Mouse (Mus musculus): ENCODE results near the gene Lrrc3b. TPM values are rescaled to one million over a fixed set of nuclear protein-coding genes. Genes with fewer than 3 reads are reported as not detected.

The Lrrc3b gene
- polyA plus RNA-seq, 1 experiment from 2014 or later = 3.7 TPM

GRCm38 (mm10) chr14:15385536-15385935 is 53.3 kb downstream of the Lrrc3b start:
- Histone ChIP-seq H3K4me2 (ENCODE audit: low read depth, low read length) (no peak overlapping the region), H3K4me1 (ENCODE audit: control insufficient read depth, insufficient read depth, low read length) (no peaks in the 10 kb centered on the region), H3K27me3 (ENCODE audit: control insufficient read depth, insufficient read depth, low read length) (no peaks in the 10 kb centered on the region), H3K36me3 (ENCODE audit: control insufficient read depth, insufficient read depth, low read length) (no peaks in the 10 kb centered on the region), H3K27ac (ENCODE audit: low read length) (no peak overlapping the region), H3K4me3 (replicated peaks; ENCODE audit: low read length) (no peak overlapping the region), H3K9ac (ENCODE audit: low read length) (no peak overlapping the region), H3K9me3 (replicated peaks; ENCODE audit: control insufficient read depth, low read length) (no peaks in the 10 kb centered on the region)
- no peak for ATAC-seq (ENCODE audit: insufficient read depth, low FRiP score)
- WGBS = 80% methylated on average over 2 of the region's 2 CpGs

GRCm38 (mm10) chr14:15384972-15385371 is 53.8 kb downstream of the Lrrc3b start:
- ATAC-seq (ENCODE audit: insufficient read depth, low FRiP score) = no peak
- H3K4me3 ChIP-seq (replicated peaks; ENCODE audit: low read length) = no peak overlapping the region
- no peaks in the 10 kb centered on the region for H3K4me1 ChIP-seq (ENCODE audit: control insufficient read depth, insufficient read depth, low read length)
- no peaks in the 10 kb centered on the region for H3K36me3 ChIP-seq (ENCODE audit: control insufficient read depth, insufficient read depth, low read length)
- H3K9ac ChIP-seq (ENCODE audit: low read length) = no peak overlapping the region
- H3K27ac ChIP-seq (ENCODE audit: low read length) = no peak overlapping the region
- 77% methylated on average over 2 of the region's 2 CpGs for WGBS
- no peak overlapping the region for H3K4me2 ChIP-seq (ENCODE audit: low read depth, low read length)
- H3K9me3 ChIP-seq (replicated peaks; ENCODE audit: control insufficient read depth, low read length) = no peaks in the 10 kb centered on the region
- no peaks in the 10 kb centered on the region for H3K27me3 ChIP-seq (ENCODE audit: control insufficient read depth, insufficient read depth, low read length)

- WGBS = 49% methylated on average over 5 of the region's 5 CpGs
- no peaks in the 10 kb centered on the region for H3K4me1 ChIP-seq (ENCODE audit: control insufficient read depth, insufficient read depth, low read length)
- H3K27ac ChIP-seq (ENCODE audit: low read length) = no peak overlapping the region
- H3K4me3 ChIP-seq (replicated peaks; ENCODE audit: low read length) = no peak overlapping the region
- no peaks in the 10 kb centered on the region for H3K27me3 ChIP-seq (ENCODE audit: control insufficient read depth, insufficient read depth, low read length)
- no peak overlapping the region for H3K9ac ChIP-seq (ENCODE audit: low read length)
- no peak overlapping the region for H3K4me2 ChIP-seq (ENCODE audit: low read depth, low read length)
- no peaks in the 10 kb centered on the region for H3K36me3 ChIP-seq (ENCODE audit: control insufficient read depth, insufficient read depth, low read length)
- no peaks in the 10 kb centered on the region for H3K9me3 ChIP-seq (replicated peaks; ENCODE audit: control insufficient read depth, low read length)
- ATAC-seq (ENCODE audit: insufficient read depth, low FRiP score) = no peak
These were observed 54.3 kb downstream of the Lrrc3b start for GRCm38 (mm10) chr14:15384532-15384931.

GRCm38 (mm10) chr14:15383133-15383532 is 55.7 kb downstream of the Lrrc3b start:
- H3K36me3 ChIP-seq (ENCODE audit: control insufficient read depth, insufficient read depth, low read length) = no peaks in the 10 kb centered on the region

GRCm38 (mm10) chr14:15377368-15377767 is 61.4 kb downstream of the Lrrc3b start:
- Histone ChIP-seq H3K27ac (ENCODE audit: low read length) (no peak overlapping the region), H3K4me1 (ENCODE audit: control insufficient read depth, insufficient read depth, low read length) (no peaks in the 10 kb centered on the region), H3K4me3 (replicated peaks; ENCODE audit: low read length) (no peak overlapping the region), H3K9ac (ENCODE audit: low read length) (no peak overlapping the region), H3K36me3 (ENCODE audit: control insufficient read depth, insufficient read depth, low read length) (no peaks in the 10 kb centered on the region), H3K4me2 (ENCODE audit: low read depth, low read length) (no peak overlapping the region), H3K27me3 (ENCODE audit: control insufficient read depth, insufficient read depth, low read length) (no peaks in the 10 kb centered on the region), H3K9me3 (replicated peaks; ENCODE audit: control insufficient read depth, low read length) (no peaks in the 10 kb centered on the region)
- 68% methylated on average over 2 of the region's 2 CpGs for WGBS
- ATAC-seq (ENCODE audit: insufficient read depth, low FRiP score) = no peak

More at GRCm38 (mm10) chr14:15383133-15383532, 55.7 kb downstream of the Lrrc3b start:
- no peaks in the 10 kb centered on the region for H3K4me1 ChIP-seq (ENCODE audit: control insufficient read depth, insufficient read depth, low read length)
- WGBS = 32% methylated on average over 2 of the region's 2 CpGs
- H3K9me3 ChIP-seq (replicated peaks; ENCODE audit: control insufficient read depth, low read length) = no peaks in the 10 kb centered on the region
- ATAC-seq (ENCODE audit: insufficient read depth, low FRiP score) = no peak
- H3K9ac ChIP-seq (ENCODE audit: low read length) = no peak overlapping the region
- H3K27me3 ChIP-seq (ENCODE audit: control insufficient read depth, insufficient read depth, low read length) = no peaks in the 10 kb centered on the region
- H3K4me2 ChIP-seq (ENCODE audit: low read depth, low read length) = no peak overlapping the region
- H3K4me3 ChIP-seq (replicated peaks; ENCODE audit: low read length) = no peak overlapping the region
- no peak overlapping the region for H3K27ac ChIP-seq (ENCODE audit: low read length)

- WGBS = 89% methylated on average over 1 of the region's 1 CpGs
- no peak for ATAC-seq (ENCODE audit: insufficient read depth, low FRiP score)
- Histone ChIP-seq H3K36me3 (ENCODE audit: control insufficient read depth, insufficient read depth, low read length) (no peaks in the 10 kb centered on the region), H3K9me3 (replicated peaks; ENCODE audit: control insufficient read depth, low read length) (no peaks in the 10 kb centered on the region), H3K27ac (ENCODE audit: low read length) (no peak overlapping the region), H3K4me3 (replicated peaks; ENCODE audit: low read length) (no peak overlapping the region), H3K27me3 (ENCODE audit: control insufficient read depth, insufficient read depth, low read length) (no peaks in the 10 kb centered on the region), H3K4me2 (ENCODE audit: low read depth, low read length) (no peak overlapping the region), H3K4me1 (ENCODE audit: control insufficient read depth, insufficient read depth, low read length) (no peaks in the 10 kb centered on the region), H3K9ac (ENCODE audit: low read length) (no peak overlapping the region)
These were observed 62.0 kb downstream of the Lrrc3b start for GRCm38 (mm10) chr14:15376786-15377185.

GRCm38 (mm10) chr14:15374271-15374670 is 64.5 kb downstream of the Lrrc3b start:
- ATAC-seq (ENCODE audit: insufficient read depth, low FRiP score) = no peak
- no peak overlapping the region for H3K4me3 ChIP-seq (replicated peaks; ENCODE audit: low read length)
- no peaks in the 10 kb centered on the region for H3K36me3 ChIP-seq (ENCODE audit: control insufficient read depth, insufficient read depth, low read length)
- no peaks in the 10 kb centered on the region for H3K4me1 ChIP-seq (ENCODE audit: control insufficient read depth, insufficient read depth, low read length)
- no peak overlapping the region for H3K4me2 ChIP-seq (ENCODE audit: low read depth, low read length)
- no peaks in the 10 kb centered on the region for H3K9me3 ChIP-seq (replicated peaks; ENCODE audit: control insufficient read depth, low read length)
- no peak overlapping the region for H3K27ac ChIP-seq (ENCODE audit: low read length)
- no peak overlapping the region for H3K9ac ChIP-seq (ENCODE audit: low read length)
- no peaks in the 10 kb centered on the region for H3K27me3 ChIP-seq (ENCODE audit: control insufficient read depth, insufficient read depth, low read length)

- H3K4me2 ChIP-seq (ENCODE audit: low read depth, low read length) = no peak overlapping the region
- no peak overlapping the region for H3K27ac ChIP-seq (ENCODE audit: low read length)
- no peak for ATAC-seq (ENCODE audit: insufficient read depth, low FRiP score)
- no peaks in the 10 kb centered on the region for H3K27me3 ChIP-seq (ENCODE audit: control insufficient read depth, insufficient read depth, low read length)
- no peaks in the 10 kb centered on the region for H3K36me3 ChIP-seq (ENCODE audit: control insufficient read depth, insufficient read depth, low read length)
- WGBS = 40% methylated on average over 1 of the region's 1 CpGs
- no peak overlapping the region for H3K9ac ChIP-seq (ENCODE audit: low read length)
- H3K9me3 ChIP-seq (replicated peaks; ENCODE audit: control insufficient read depth, low read length) = no peaks in the 10 kb centered on the region
- no peak overlapping the region for H3K4me3 ChIP-seq (replicated peaks; ENCODE audit: low read length)
- no peaks in the 10 kb centered on the region for H3K4me1 ChIP-seq (ENCODE audit: control insufficient read depth, insufficient read depth, low read length)
These were observed 65.8 kb downstream of the Lrrc3b start for GRCm38 (mm10) chr14:15372985-15373384.

GRCm38 (mm10) chr14:15365045-15365444 is 73.7 kb downstream of the Lrrc3b start:
- WGBS = 94% methylated on average over 6 of the region's 6 CpGs
- no peak overlapping the region for H3K27ac ChIP-seq (ENCODE audit: low read length)

GRCm38 (mm10) chr14:15359893-15360292 is 78.9 kb downstream of the Lrrc3b start:
- Histone ChIP-seq H3K36me3 (ENCODE audit: control insufficient read depth, insufficient read depth, low read length) (no peaks in the 10 kb centered on the region), H3K9me3 (replicated peaks; ENCODE audit: control insufficient read depth, low read length) (no peaks in the 10 kb centered on the region), H3K9ac (ENCODE audit: low read length) (no peak overlapping the region), H3K4me1 (ENCODE audit: control insufficient read depth, insufficient read depth, low read length) (no peaks in the 10 kb centered on the region), H3K4me3 (replicated peaks; ENCODE audit: low read length) (no peak overlapping the region), H3K4me2 (ENCODE audit: low read depth, low read length) (no peak overlapping the region), H3K27me3 (ENCODE audit: control insufficient read depth, insufficient read depth, low read length) (no peaks in the 10 kb centered on the region), H3K27ac (ENCODE audit: low read length) (no peak overlapping the region)
- no peak for ATAC-seq (ENCODE audit: insufficient read depth, low FRiP score)
- 59% methylated on average over 1 of the region's 1 CpGs for WGBS

More at GRCm38 (mm10) chr14:15365045-15365444, 73.7 kb downstream of the Lrrc3b start:
- Histone ChIP-seq H3K27me3 (ENCODE audit: control insufficient read depth, insufficient read depth, low read length) (no peaks in the 10 kb centered on the region), H3K9ac (ENCODE audit: low read length) (no peak overlapping the region), H3K4me1 (ENCODE audit: control insufficient read depth, insufficient read depth, low read length) (no peaks in the 10 kb centered on the region), H3K9me3 (replicated peaks; ENCODE audit: control insufficient read depth, low read length) (no peaks in the 10 kb centered on the region), H3K4me3 (replicated peaks; ENCODE audit: low read length) (no peak overlapping the region), H3K36me3 (ENCODE audit: control insufficient read depth, insufficient read depth, low read length) (no peaks in the 10 kb centered on the region), H3K4me2 (ENCODE audit: low read depth, low read length) (no peak overlapping the region)
- ATAC-seq (ENCODE audit: insufficient read depth, low FRiP score) = no peak

All from stomach, embryonic 16.5 days (tissue).